Mouse (Mus musculus) heart, embryonic 11.5 days (tissue): ENCODE measurements around the gene Ugt1a6a. TPM values are rescaled to one million over a fixed set of nuclear protein-coding genes. Genes with fewer than 3 reads are reported as not detected.

Experiments
- ATAC-seq: fragments of 200-750 bp; cut with Nextera tagmentation; replicated peaks from 2 replicates; pipeline ENCODE4 v1.8.0; 2017; ENCODE audit warnings: moderate library complexity; ENCODE audit not compliant: insufficient number of reproducible peaks, low FRiP score, low TSS enrichment
- H3K27ac ChIP-seq: fragments of 300-500 bp; sonication (generic); 2 replicates; pipeline ENCODE4 v1.5.1; 2014; ENCODE audit warnings: mild to moderate bottlenecking, low read depth, low read length
- H3K27me3 ChIP-seq: fragments of 300-500 bp; sonication (generic); 2 replicates; pipeline ENCODE4 v1.6.1; 2014; ENCODE audit warnings: mild to moderate bottlenecking, low read length, mixed read lengths; ENCODE audit not compliant: control insufficient read depth, insufficient read depth
- H3K36me3 ChIP-seq: fragments of 300-500 bp; sonication (generic); 2 replicates; pipeline ENCODE4 v1.6.1; 2014; ENCODE audit warnings: mild to moderate bottlenecking, low read length, moderate library complexity, mixed read lengths; ENCODE audit not compliant: control insufficient read depth, insufficient read depth
- H3K4me1 ChIP-seq: fragments of 300-500 bp; sonication (generic); 2 replicates; pipeline ENCODE4 v1.6.1; 2014; ENCODE audit warnings: low read length; ENCODE audit not compliant: control insufficient read depth, insufficient read depth
- H3K4me2 ChIP-seq: fragments of 300-500 bp; sonication (generic); 2 replicates; pipeline ENCODE4 v1.6.1; 2014; ENCODE audit warnings: mild to moderate bottlenecking, moderate library complexity
- H3K4me3 ChIP-seq: fragments of 300-500 bp; sonication (generic); 2 replicates; pipeline ENCODE4 v1.5.1; 2014; ENCODE audit warnings: low read depth, low read length
- H3K9ac ChIP-seq: fragments of 300-500 bp; sonication (generic); 2 replicates; pipeline ENCODE4 v1.6.1; 2014; ENCODE audit warnings: mild to moderate bottlenecking, low read depth, low read length, moderate library complexity
- H3K9me3 ChIP-seq: fragments of 300-500 bp; sonication (generic); replicated peaks from 2 replicates; pipeline ENCODE4 v1.6.1; 2016; ENCODE audit warnings: low read length; ENCODE audit not compliant: control insufficient read depth
- WGBS: fragments of 180-500 bp; shearing (Covaris S2); extraction: QIAGEN DNeasy Blood & Tissue Kit; methylation state at CpG from one replicate; pipeline ENCODE4 v1.1.7; 2014; ENCODE audit not compliant: insufficient replicate concordance; 5-methylcytosine and 5-hydroxymethylcytosine counted together
- polyA plus RNA-seq: library from polyadenylated mRNA; unstranded; fragments of >200 nt; fragmentation: Nextera tagmentation; extraction: Ambion mirVana; gene quantifications from 2 replicates; pipeline ENCODE4 v1.2.1, GENCODE M21; 2014

Gene Ugt1a6a
- polyA plus RNA-seq, 1 experiment from 2014 or later = not detected

GRCm38 (mm10) chr1:88253106-88253505 is 118.5 kb downstream of the Ugt1a6a start:
- peaks cover 97% of the 10 kb centered on the region for H3K9me3 ChIP-seq
- H3K9ac ChIP-seq = no peak overlapping the region
- H3K4me2 ChIP-seq = no peak overlapping the region
- H3K4me1 ChIP-seq = no peaks in the 10 kb centered on the region
- WGBS = 68% methylated on average over 8 of the region's 8 CpGs
- no peak overlapping the region for H3K27ac ChIP-seq
- H3K4me3 ChIP-seq = no peak overlapping the region
- H3K27me3 ChIP-seq = no peaks in the 10 kb centered on the region
- no peak for ATAC-seq
- no peaks in the 10 kb centered on the region for H3K36me3 ChIP-seq

GRCm38 (mm10) chr1:88253540-88253939 is 118.9 kb downstream of the Ugt1a6a start:
- no peaks in the 10 kb centered on the region for H3K27me3 ChIP-seq
- H3K4me2 ChIP-seq = no peak overlapping the region
- ATAC-seq = no peak
- no peak overlapping the region for H3K27ac ChIP-seq
- no peaks in the 10 kb centered on the region for H3K36me3 ChIP-seq
- H3K4me1 ChIP-seq = no peaks in the 10 kb centered on the region
- H3K9ac ChIP-seq = no peak overlapping the region
- H3K4me3 ChIP-seq = no peak overlapping the region
- peaks cover 92% of the 10 kb centered on the region for H3K9me3 ChIP-seq
- WGBS = 68% methylated on average over 6 of the region's 6 CpGs

- H3K36me3 ChIP-seq = no peaks in the 10 kb centered on the region
- H3K27ac ChIP-seq = no peak overlapping the region
- 0 out of 2 replicates have a peak, but pooled peaks cover 5% of the 10 kb centered on the region for H3K4me1 ChIP-seq
- 79% methylated on average over 12 of the region's 12 CpGs for WGBS
- peak; percentile 7; the same call in 1 of the 2 replicates for ATAC-seq
- H3K4me2 ChIP-seq = no peak overlapping the region
- H3K27me3 ChIP-seq = no peaks in the 10 kb centered on the region
- H3K9me3 ChIP-seq = peaks cover 78% of the 10 kb centered on the region
- no peak overlapping the region for H3K4me3 ChIP-seq
- H3K9ac ChIP-seq = no peak overlapping the region
Observed at GRCm38 (mm10) chr1:88254793-88255465, 120.3 kb downstream of the Ugt1a6a start.

DNA sequence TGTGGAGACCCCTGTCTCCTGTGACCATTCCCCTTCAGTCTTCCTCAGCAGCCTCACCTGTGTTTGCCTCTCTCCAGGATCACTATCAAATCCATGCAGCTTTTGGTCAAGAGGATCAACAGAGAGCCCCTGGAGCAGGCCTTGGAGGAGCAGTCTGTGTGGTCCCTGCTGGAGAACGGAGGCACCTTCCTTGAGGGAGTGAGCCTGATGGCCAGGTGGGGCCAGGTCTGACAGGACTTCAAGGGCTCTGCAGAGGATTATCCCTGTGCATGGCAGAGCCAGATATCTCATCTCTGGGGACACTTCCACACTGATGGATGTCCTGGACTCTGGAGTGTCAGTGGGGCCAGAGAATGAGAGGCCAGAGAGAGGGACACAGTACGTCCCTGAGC is 120.9 kb downstream of the Ugt1a6a start:
- no peak overlapping the region for H3K27ac ChIP-seq
- H3K27me3 ChIP-seq = no peaks in the 10 kb centered on the region
- H3K36me3 ChIP-seq = peaks cover 3% of the 10 kb centered on the region; the same call in 1 of the 2 replicates
- peaks cover 73% of the 10 kb centered on the region for H3K9me3 ChIP-seq
- ATAC-seq = no peak
- no peak overlapping the region for H3K4me3 ChIP-seq
- no peak overlapping the region for H3K4me2 ChIP-seq
- H3K4me1 ChIP-seq = peaks cover 5% of the 10 kb centered on the region; the same call in 1 of the 2 replicates
- no peak overlapping the region for H3K9ac ChIP-seq
- WGBS = 48% methylated on average over 2 of the region's 2 CpGs

- Histone ChIP-seq H3K4me1 (peaks cover 5% of the 10 kb centered on the region; the same call in 1 of the 2 replicates), H3K27me3 (no peaks in the 10 kb centered on the region), H3K4me2 (no peak overlapping the region), H3K9ac (no peak overlapping the region), H3K27ac (no peak overlapping the region), H3K9me3 (peaks cover 71% of the 10 kb centered on the region), H3K36me3 (peaks cover 9% of the 10 kb centered on the region), H3K4me3 (no peak overlapping the region)
- WGBS = 73% methylated on average over 13 of the region's 13 CpGs
- ATAC-seq = no peak
Observed at GRCm38 (mm10) chr1:88255989-88256754, 121.6 kb downstream of the Ugt1a6a start.

- Histone ChIP-seq H3K9me3 (peaks cover 66% of the 10 kb centered on the region), H3K4me2 (no peak overlapping the region), H3K36me3 (peaks cover 18% of the 10 kb centered on the region), H3K27ac (no peak overlapping the region), H3K4me1 (peaks cover 5% of the 10 kb centered on the region; the same call in 1 of the 2 replicates), H3K4me3 (no peak overlapping the region), H3K27me3 (no peaks in the 10 kb centered on the region), H3K9ac (no peak overlapping the region)
- no peak for ATAC-seq
- 73% methylated on average over 10 of the region's 10 CpGs for WGBS
Observed at GRCm38 (mm10) chr1:88256886-88257663, 122.5 kb downstream of the Ugt1a6a start.

DNA sequence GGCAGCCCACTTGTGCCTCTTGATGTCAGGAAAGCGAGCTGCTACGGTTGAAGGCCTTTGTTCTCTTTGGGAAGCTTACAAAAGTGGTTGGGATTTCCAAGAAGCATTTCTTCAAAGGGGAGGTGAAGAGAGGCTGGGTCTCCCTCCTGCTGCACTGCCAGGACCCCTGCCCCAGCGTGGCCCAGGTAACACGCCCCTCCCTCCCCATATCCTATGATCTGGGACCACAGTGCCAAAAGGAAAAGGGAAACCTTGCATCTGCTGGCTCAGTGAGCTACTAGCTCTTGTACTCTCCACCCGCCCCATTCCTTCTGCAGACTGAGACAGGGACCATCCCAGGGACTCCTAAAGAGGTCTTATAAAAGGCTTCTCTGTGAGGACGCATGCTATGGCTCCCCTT is 123.1 kb downstream of the Ugt1a6a start:
- Histone ChIP-seq H3K27me3 (no peaks in the 10 kb centered on the region), H3K4me3 (no peak overlapping the region), H3K4me2 (no peak overlapping the region), H3K9me3 (peaks cover 60% of the 10 kb centered on the region), H3K27ac (no peak overlapping the region), H3K36me3 (peaks cover 24% of the 10 kb centered on the region), H3K9ac (no peak overlapping the region), H3K4me1 (peaks cover 11% of the 10 kb centered on the region; the same call in 1 of the 2 replicates)
- 78% methylated on average over 6 of the region's 6 CpGs for WGBS
- no peak for ATAC-seq

GRCm38 (mm10) chr1:88258361-88258760 is 123.8 kb downstream of the Ugt1a6a start:
- H3K9me3 ChIP-seq = peaks cover 56% of the 10 kb centered on the region
- WGBS = 67% methylated on average over 6 of the region's 6 CpGs

More at GRCm38 (mm10) chr1:88258361-88258760, 123.8 kb downstream of the Ugt1a6a start:
- H3K9ac ChIP-seq = no peak overlapping the region
- ATAC-seq = no peak
- no peak overlapping the region for H3K4me2 ChIP-seq
- no peak overlapping the region for H3K27ac ChIP-seq
- no peak overlapping the region for H3K4me3 ChIP-seq
- H3K36me3 ChIP-seq = peaks cover 31% of the 10 kb centered on the region
- H3K4me1 ChIP-seq = peaks cover 13% of the 10 kb centered on the region; the same call in 1 of the 2 replicates
- H3K27me3 ChIP-seq = no peaks in the 10 kb centered on the region
